Mouse (Mus musculus) embryonic fibroblast, embryonic 13.5 days (primary cell): ENCODE results near the gene Pecam1. TPM values are rescaled to one million over a fixed set of nuclear protein-coding genes. Genes with fewer than 3 reads are reported as not detected.

Source experiments
- H3K27ac ChIP-seq: 2 replicates; pipeline ENCODE4 v1.5.1; 2012; ENCODE audit warnings: low read length, control low read depth, inconsistent platforms; ENCODE audit not compliant: insufficient read depth
- H3K4me1 ChIP-seq: 2 replicates; pipeline ENCODE4 v1.6.1; 2011; ENCODE audit warnings: low read length; ENCODE audit not compliant: control insufficient read depth, insufficient read depth
- H3K4me3 ChIP-seq: 2 replicates; pipeline ENCODE4 v1.5.1; 2011; ENCODE audit warnings: mild to moderate bottlenecking, control low read depth, low read length; ENCODE audit not compliant: insufficient read depth
- CTCF ChIP-seq: IDR thresholded peaks from 2 replicates; pipeline ENCODE4 v1.5.1; 2011; ENCODE audit warnings: mild to moderate bottlenecking, control low read depth, low read length, moderate library complexity, borderline replicate concordance; ENCODE audit not compliant: insufficient read depth
- POLR2A ChIP-seq: IDR thresholded peaks from 2 replicates; pipeline ENCODE4 v1.6.1; 2011; ENCODE audit warnings: low read depth, mild to moderate bottlenecking, control low read depth, low read length, moderate library complexity
- polyA plus RNA-seq: library from polyadenylated mRNA; stranded (reverse); fragments of >200 nt; gene quantifications from 2 replicates; pipeline ENCODE4 v1.2.4, GENCODE M21; 2011; ENCODE audit warnings: low read depth; ENCODE audit not compliant: missing spikeins, insufficient read length

Gene Pecam1
- polyA plus RNA-seq, 1 experiment: 1.0 TPM

DNA sequence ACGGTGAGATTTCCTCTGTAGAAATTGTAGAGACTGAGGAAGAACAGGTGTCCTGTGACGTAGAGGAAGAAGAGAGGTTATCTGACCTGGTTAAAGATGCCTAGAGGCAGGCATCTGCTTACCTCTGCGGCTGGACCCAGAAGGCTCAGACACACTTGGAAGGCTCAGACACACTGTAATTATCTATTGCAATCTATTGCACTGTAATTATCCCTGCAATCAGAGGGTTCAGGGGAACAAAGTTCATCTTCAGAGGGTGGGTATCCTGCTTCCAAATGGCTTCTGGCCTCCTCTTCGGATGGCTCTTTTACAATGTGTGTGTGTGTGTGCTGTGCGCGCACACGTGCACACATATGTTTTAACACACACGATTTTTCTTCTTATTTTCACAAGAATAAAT is 30.0 kb downstream of the Pecam1 start:
- H3K27ac ChIP-seq: no peak overlapping the region
- H3K4me3 ChIP-seq: no peak overlapping the region
- TF ChIP-seq CTCF (no peak), POLR2A (no peak)
- H3K4me1 ChIP-seq: 0 out of 2 replicates have a peak, but pooled peaks cover 5% of the 10 kb centered on the region

DNA sequence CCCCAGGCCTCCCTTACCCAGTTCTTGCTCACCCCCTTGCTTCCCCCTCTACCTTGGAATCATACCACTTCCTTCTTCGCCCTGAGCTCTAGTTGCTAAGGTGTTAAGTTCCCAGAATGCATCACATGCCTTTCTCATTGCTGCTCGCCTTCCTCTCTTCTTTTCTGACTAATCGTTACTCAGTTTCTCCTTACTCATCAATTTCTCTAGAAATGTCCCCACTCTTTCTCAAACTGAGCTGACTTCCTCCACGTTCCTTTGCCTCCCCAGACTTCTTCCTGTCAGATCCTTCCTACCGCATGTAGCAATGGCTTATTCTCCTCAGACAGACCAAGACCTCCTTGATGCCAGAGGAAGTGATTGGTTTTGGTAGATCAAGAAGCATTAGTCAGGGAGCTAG is 33.9 kb downstream of the Pecam1 start:
- Histone ChIP-seq H3K27ac (no peak overlapping the region), H3K4me1 (no peaks in the 10 kb centered on the region), H3K4me3 (no peak overlapping the region)
- no peak for TF ChIP-seq CTCF
- TF ChIP-seq POLR2A: no peak

GRCm38 (mm10) chr11:106715066-106715465 is 35.4 kb downstream of the Pecam1 start:
- TF ChIP-seq POLR2A (no peak), CTCF (no peak)
- H3K27ac ChIP-seq: no peak overlapping the region
- no peaks in the 10 kb centered on the region for H3K4me1 ChIP-seq
- H3K4me3 ChIP-seq: no peak overlapping the region

DNA sequence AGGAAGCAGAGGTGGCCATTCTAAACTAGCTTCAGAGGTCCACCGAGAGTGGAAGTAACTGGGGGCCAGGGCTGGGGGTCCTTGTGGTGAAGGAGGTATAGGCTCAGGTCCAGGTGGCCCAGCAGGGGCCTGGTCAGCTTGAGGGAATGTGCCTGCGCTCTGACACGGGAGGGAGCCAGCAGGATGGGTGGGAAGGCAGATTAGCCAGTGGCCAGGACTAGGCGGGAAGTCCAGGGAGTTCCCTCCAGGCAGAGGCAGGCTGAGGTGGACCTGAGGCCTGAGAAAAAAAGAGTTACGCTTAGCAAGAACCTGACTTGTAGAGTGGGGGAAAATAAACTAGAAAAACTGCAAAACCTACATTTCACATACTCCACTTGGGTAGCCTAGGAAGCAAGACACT is 39.6 kb downstream of the Pecam1 start:
- H3K27ac ChIP-seq: no peak overlapping the region
- no peak overlapping the region for H3K4me3 ChIP-seq
- TF ChIP-seq POLR2A: no peak
- TF ChIP-seq CTCF: no peak
- H3K4me1 ChIP-seq: no peaks in the 10 kb centered on the region

GRCm38 (mm10) chr11:106709227-106709985 is 41.0 kb downstream of the Pecam1 start:
- no peaks in the 10 kb centered on the region for H3K4me1 ChIP-seq
- H3K27ac ChIP-seq: no peak overlapping the region
- TF ChIP-seq POLR2A: no peak
- TF ChIP-seq CTCF: no peak
- H3K4me3 ChIP-seq: no peak overlapping the region

DNA sequence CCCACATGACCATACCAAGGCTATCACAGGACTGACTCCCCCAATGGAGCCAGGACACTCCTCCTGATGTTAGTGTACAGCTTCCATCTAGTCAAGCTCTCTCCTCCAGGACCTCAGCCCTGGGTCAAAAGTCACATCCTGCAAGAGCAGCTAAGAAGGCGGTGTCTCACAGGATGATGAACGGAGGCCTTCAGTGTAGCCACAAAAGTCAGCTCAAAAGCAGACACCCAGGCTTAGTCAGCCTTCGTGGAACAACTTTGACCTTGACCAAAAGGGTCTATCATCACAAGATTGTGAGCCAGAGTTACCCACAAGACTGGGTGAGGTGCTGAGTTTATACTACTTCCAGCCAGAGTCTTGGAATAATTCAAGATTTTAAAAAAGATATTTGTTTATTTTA is 42.6 kb downstream of the Pecam1 start:
- no peaks in the 10 kb centered on the region for H3K4me1 ChIP-seq
- H3K4me3 ChIP-seq: no peak overlapping the region
- TF ChIP-seq POLR2A (no peak), CTCF (no peak)
- no peak overlapping the region for H3K27ac ChIP-seq

- H3K4me1 ChIP-seq: no peaks in the 10 kb centered on the region
- no peak overlapping the region for H3K27ac ChIP-seq
- no peak overlapping the region for H3K4me3 ChIP-seq
- TF ChIP-seq POLR2A (no peak), CTCF (no peak)
These were observed 43.3 kb downstream of the Pecam1 start for GRCm38 (mm10) chr11:106707085-106707484.

DNA sequence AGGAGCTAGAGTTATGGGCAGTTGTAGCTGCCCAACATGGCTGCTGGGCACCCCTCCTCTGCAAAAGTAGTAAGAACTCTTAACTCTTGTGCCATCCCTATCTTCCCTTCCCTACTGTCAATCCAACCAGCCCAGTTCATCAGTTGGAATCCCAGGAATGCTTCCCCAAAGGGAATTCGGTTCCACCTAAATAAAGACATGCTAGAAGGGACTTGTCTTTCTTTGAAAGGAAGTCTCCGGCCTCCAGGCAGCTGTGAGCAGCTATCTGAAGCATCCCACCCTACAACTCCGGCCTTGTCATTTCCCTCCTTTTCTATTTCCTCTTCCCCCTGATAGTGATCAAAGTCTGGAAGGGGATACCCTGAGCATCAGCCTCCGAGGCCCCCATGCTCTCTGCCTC is 44.2 kb downstream of the Pecam1 start:
- TF ChIP-seq POLR2A: no peak
- H3K4me3 ChIP-seq: no peak overlapping the region
- no peak overlapping the region for H3K27ac ChIP-seq
- H3K4me1 ChIP-seq: no peaks in the 10 kb centered on the region

- no peak for TF ChIP-seq CTCF
- no peak for TF ChIP-seq POLR2A
- H3K4me3 ChIP-seq: no peak overlapping the region
- H3K4me1 ChIP-seq: no peaks in the 10 kb centered on the region
- H3K27ac ChIP-seq: no peak overlapping the region
These were observed 45.9 kb downstream of the Pecam1 start for GRCm38 (mm10) chr11:106704399-106705111.

DNA sequence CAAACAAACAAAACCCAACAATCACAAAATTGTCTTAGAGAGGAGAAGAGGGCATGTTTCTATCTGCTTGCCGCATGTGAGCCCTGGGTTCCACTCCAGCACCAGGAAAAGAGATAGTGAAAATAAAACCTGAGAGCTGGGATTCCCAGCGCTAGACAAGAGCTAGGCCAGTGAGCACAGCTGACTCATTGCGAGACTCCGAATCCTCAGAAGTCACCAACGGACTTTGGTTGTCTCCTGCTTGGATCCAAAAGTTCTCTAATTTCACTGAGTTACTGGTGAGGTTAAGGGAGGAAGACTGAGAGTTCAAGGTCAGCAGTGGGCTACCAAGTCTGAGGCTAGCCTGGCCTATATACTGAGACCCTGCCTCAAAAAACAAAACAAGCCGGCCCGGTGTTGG is 46.5 kb downstream of the Pecam1 start:
- Histone ChIP-seq H3K4me3 (no peak overlapping the region), H3K27ac (no peak overlapping the region), H3K4me1 (no peaks in the 10 kb centered on the region)
- TF ChIP-seq CTCF (no peak), POLR2A (no peak)
